Mouse (Mus musculus): ENCODE measurements around the gene Nxpe3. TPM values are rescaled to one million over a fixed set of nuclear protein-coding genes. Genes with fewer than 3 reads are reported as not detected.
A peak's percentile ranks its signal among the peaks of the same experiment; 100 is the strongest.

The Nxpe3 gene
- total and polyA plus RNA-seq, 3 experiments: 2.7 to 4.3 TPM; not detected in 1

- H3K4me1 ChIP-seq (ENCODE audit: control insufficient read depth in 1 of 2, insufficient read depth in 2 of 2, low read length in 2 of 2): peaks cover 0 to 6% of the 10 kb centered on the region in 2 experiments; a peak in 1 of 4 replicates
- H3K27me3 ChIP-seq (ENCODE audit: control insufficient read depth in 1 of 2, insufficient read depth in 2 of 2, low read length in 2 of 2): no peaks in the 10 kb centered on the region
- peak within 1 kb of the TSS; percentile 65 to 84 for H3K4me3 ChIP-seq (ENCODE audit: control insufficient read depth in 1 of 2, insufficient read depth in 1 of 2, low read depth in 2 of 2, low read length in 2 of 2)
- H3K36me3 ChIP-seq (ENCODE audit: control insufficient read depth in 1 of 2, insufficient read depth in 2 of 2, low read length in 2 of 2): peaks cover 0 to 7% of the 10 kb centered on the region in 2 experiments; a peak in 1 of 4 replicates
- H3K79me2 ChIP-seq (ENCODE audit: control insufficient read depth, insufficient read depth, low read length, poor library complexity): peaks cover 4% of the 10 kb centered on the region
- peak within 1 kb of the TSS; percentile 68 for H3K27ac ChIP-seq (ENCODE audit: control insufficient read depth, low read depth, low read length)
- H3K9ac ChIP-seq (ENCODE audit: control insufficient read depth, low read depth, low read length, poor library complexity, severe bottlenecking): peak within 1 kb of the TSS; percentile 80
- H3K9me3 ChIP-seq (replicated peaks; ENCODE audit: insufficient read depth, low read length): no peaks in the 10 kb centered on the region
- peak; percentile 98 for DNase-seq (ENCODE audit: low read depth, low spot score)
- TF ChIP-seq BHLHE40 (IDR thresholded peaks at IDR 0.05; ENCODE audit: borderline replicate concordance, low read depth, low read length): 0 out of 2 replicates have a peak, but pooled peaks have one; percentile 19
- no peak for TF ChIP-seq ZC3H11A (IDR thresholded peaks at IDR 0.05; ENCODE audit: low read depth, low read length)
- TF ChIP-seq E2F4 (IDR thresholded peaks at IDR 0.05; ENCODE audit: borderline replicate concordance, low read depth, low read length): no peak
- TF ChIP-seq MYB (IDR thresholded peaks at IDR 0.05; ENCODE audit: low read depth, low read length): peak; percentile 26
- peak; percentile 73 for TF ChIP-seq TCF12 (IDR thresholded peaks at IDR 0.05; ENCODE audit: low read depth, low read length)
- TF ChIP-seq CTCF (IDR thresholded peaks at IDR 0.05 in 2 of 3, conservative IDR thresholded peaks at IDR 0.05 in 1 of 3; ENCODE audit: control insufficient read depth in 1 of 3, insufficient read depth in 1 of 3, low read depth in 2 of 3, low read length in 3 of 3, poor library complexity in 1 of 3, severe bottlenecking in 1 of 3): no peak; a peak in 1 of 6 replicates
- TF ChIP-seq ZKSCAN1 (IDR thresholded peaks at IDR 0.05; ENCODE audit: low read depth, low read length): no peak
- no peak for TF ChIP-seq MAFK (IDR thresholded peaks at IDR 0.05; ENCODE audit: borderline replicate concordance, low read depth, low read length)
- TF ChIP-seq HCFC1 (IDR thresholded peaks at IDR 0.05; ENCODE audit: low read depth, low read length): peak; percentile 93
- peak; percentile 68; the same call in 1 of the 2 replicates for TF ChIP-seq NELFE (IDR thresholded peaks at IDR 0.05; ENCODE audit: low read depth, low read length)
- peak; percentile 80 for TF ChIP-seq MXI1 (IDR thresholded peaks at IDR 0.05; ENCODE audit: low read depth, low read length)
- no peak; the same call in 1 of the 2 replicates for TF ChIP-seq NRF1 (IDR thresholded peaks at IDR 0.05; ENCODE audit: insufficient read depth, low read depth, low read length, poor library complexity, severe bottlenecking)
- peak; percentile 58 to 73; a peak in 3 of 4 replicates for TF ChIP-seq POLR2A (IDR thresholded peaks at IDR 0.05; ENCODE audit: control insufficient read depth in 1 of 2, insufficient read depth in 1 of 2, low read depth in 1 of 2, low read length in 2 of 2, poor library complexity in 1 of 2)
- TF ChIP-seq GATA1 (IDR thresholded peaks at IDR 0.05; ENCODE audit: low read depth, low read length): no peak
- TF ChIP-seq CHD2 (IDR thresholded peaks at IDR 0.05; ENCODE audit: low read length): no peak
- TF ChIP-seq SIN3A (IDR thresholded peaks at IDR 0.05; ENCODE audit: low read length): peak; percentile 86
- TF ChIP-seq ZMIZ1 (IDR thresholded peaks at IDR 0.05; ENCODE audit: low read depth, low read length): peak; percentile 69; the same call in 1 of the 2 replicates
- no peak for TF ChIP-seq RAD21 (IDR thresholded peaks at IDR 0.05; ENCODE audit: low read depth, low read length)
- TF ChIP-seq POLR2AphosphoS2 (IDR thresholded peaks at IDR 0.05; ENCODE audit: low read length): peak; percentile 52; the same call in 1 of the 2 replicates
- no peak for TF ChIP-seq GABPA (IDR thresholded peaks at IDR 0.05; ENCODE audit: low read depth, low read length)
- no peak for TF ChIP-seq USF1 (IDR thresholded peaks at IDR 0.05; ENCODE audit: low read depth, low read length)
- TF ChIP-seq MEF2A (IDR thresholded peaks at IDR 0.05; ENCODE audit: extremely low read depth, insufficient replicate concordance, low read depth, low read length, poor library complexity, severe bottlenecking): no peak
- no peak for TF ChIP-seq USF2 (IDR thresholded peaks at IDR 0.05; ENCODE audit: borderline replicate concordance in 1 of 2, insufficient read depth in 1 of 2, low read depth in 1 of 2, low read length in 2 of 2)
- peak; percentile 61 for TF ChIP-seq TBP (IDR thresholded peaks at IDR 0.05; ENCODE audit: low read depth, low read length)
- peak; percentile 54 for TF ChIP-seq MAX (IDR thresholded peaks at IDR 0.05; ENCODE audit: low read length)
- TF ChIP-seq CHD1 (IDR thresholded peaks at IDR 0.05; ENCODE audit: low read depth, low read length): no peak
- peak; percentile 49 for TF ChIP-seq ELF1 (IDR thresholded peaks at IDR 0.05; ENCODE audit: low read depth, low read length)
- no peak for TF ChIP-seq RCOR1 (IDR thresholded peaks at IDR 0.05; ENCODE audit: low read depth, low read length)
- no peak for TF ChIP-seq EP300 (IDR thresholded peaks at IDR 0.05; ENCODE audit: low read depth in 1 of 2, low read length in 2 of 2)
- no peak for TF ChIP-seq SMC3 (IDR thresholded peaks at IDR 0.05; ENCODE audit: low read depth, low read length)
- no peak; the same call in 1 of the 2 replicates for TF ChIP-seq MAZ (IDR thresholded peaks at IDR 0.05; ENCODE audit: low read depth, low read length)
- TF ChIP-seq KAT2A (conservative IDR thresholded peaks at IDR 0.05; ENCODE audit: low read depth, low read length): peak; percentile 84
- peak; percentile 77 for TF ChIP-seq MYC (IDR thresholded peaks at IDR 0.05; ENCODE audit: low read depth, low read length)
- no peak for TF ChIP-seq JUND (IDR thresholded peaks at IDR 0.05; ENCODE audit: low read depth, low read length)
- TF ChIP-seq TAL1 (IDR thresholded peaks at IDR 0.05; ENCODE audit: low read length): peak; percentile 61
- TF ChIP-seq POLR2AphosphoS5 (IDR thresholded peaks at IDR 0.05; ENCODE audit: borderline replicate concordance, low read depth, low read length): no peak
- no peak for TF ChIP-seq ZNF384 (IDR thresholded peaks at IDR 0.05; ENCODE audit: low read depth, low read length)
These were observed 39.5 kb upstream of the Nxpe3 start, which contains the start of gene Cep97 for GRCm38 (mm10) chr16:55934453-55935037. Gene Cep97 (minus strand): TSS chr16:55934855.
